Mouse (Mus musculus): ENCODE measurements around the gene Xaf1.
"Not testable (repeated sequence)": the region's sequence is repeated elsewhere in the genome, so short reads cannot be mapped to it uniquely, and the experiment has no call there.

The Xaf1 gene

GRCm38 (mm10) chr11:72311355-72312001 is 10.0 kb downstream of the Xaf1 start:
- no peak for DNase-seq (ENCODE audit: low read depth)

- no peak for DNase-seq (ENCODE audit: low read depth)
Observed at GRCm38 (mm10) chr11:72314151-72314895, 12.9 kb downstream of the Xaf1 start, which contains the start of gene Fbxo39. Gene Fbxo39, plus strand, starts transcription at chr11:72314444.

- DNase-seq (ENCODE audit: low read depth), result no peak
Observed at GRCm38 (mm10) chr11:72318026-72318425, 16.6 kb downstream of the Xaf1 start.

- no peak for DNase-seq (ENCODE audit: low read depth)
Observed at GRCm38 (mm10) chr11:72324431-72324830, 23.0 kb downstream of the Xaf1 start.

GRCm38 (mm10) chr11:72325701-72326100 is 24.3 kb downstream of the Xaf1 start:
- no peak for DNase-seq (ENCODE audit: low read depth)

DNA sequence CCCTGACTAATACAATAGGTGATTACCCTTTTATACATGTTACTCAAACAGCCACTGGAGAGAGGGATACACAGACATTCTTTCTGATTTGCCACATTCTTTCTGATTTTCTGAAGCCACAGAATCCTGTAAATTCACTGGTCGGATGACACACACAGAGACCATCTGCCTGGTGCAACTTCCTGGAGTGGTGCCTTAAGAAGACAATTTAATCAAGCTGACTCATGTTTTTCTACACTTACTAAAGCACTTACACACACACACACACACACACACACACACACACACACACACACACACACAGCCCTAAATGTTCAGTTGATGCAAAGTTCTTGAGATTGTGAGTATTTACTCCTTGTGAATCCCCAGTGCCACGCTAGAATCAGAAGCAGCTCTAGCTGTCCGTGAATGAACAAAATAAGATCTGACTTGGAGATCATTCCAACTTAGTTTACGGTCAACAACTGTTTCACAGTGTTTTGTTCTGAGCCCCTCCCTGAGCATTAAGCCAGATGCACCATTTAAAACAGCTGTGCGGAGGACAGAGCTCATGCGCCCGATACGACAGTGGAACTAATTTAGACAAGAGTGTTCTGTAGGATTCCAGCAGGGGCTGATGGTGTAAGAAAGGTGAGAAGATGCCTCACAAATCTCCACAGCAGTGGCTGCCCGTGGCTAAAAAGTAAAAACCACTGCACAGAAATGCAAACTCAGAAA is 31.7 kb downstream of the Xaf1 start:
- DNase-seq (ENCODE audit: low read depth), result peak; percentile 9

GRCm38 (mm10) chr11:72334653-72335052 is 33.2 kb downstream of the Xaf1 start:
- DNase-seq (ENCODE audit: low read depth), result no peak

DNA sequence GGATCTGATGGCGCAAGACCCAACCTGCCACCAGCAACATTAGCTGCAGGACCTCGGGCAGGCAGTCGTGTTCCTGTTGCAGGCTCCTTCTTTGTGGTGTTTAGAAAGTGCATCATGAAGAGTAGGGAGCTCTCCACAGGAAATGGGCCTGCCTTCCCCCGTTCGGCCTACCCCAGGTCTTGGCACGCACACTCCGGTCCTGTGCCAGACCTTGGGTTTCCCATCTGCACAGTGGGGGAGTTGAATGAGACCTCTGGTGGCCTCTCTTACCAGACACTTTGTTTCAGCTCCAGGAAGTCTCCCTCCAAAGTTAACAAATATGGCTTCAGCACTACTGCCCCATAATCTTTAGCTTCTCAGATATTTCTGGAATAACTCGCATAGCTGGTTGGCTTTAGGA is 35.3 kb downstream of the Xaf1 start:
- DNase-seq (ENCODE audit: low read depth), result no peak

DNA sequence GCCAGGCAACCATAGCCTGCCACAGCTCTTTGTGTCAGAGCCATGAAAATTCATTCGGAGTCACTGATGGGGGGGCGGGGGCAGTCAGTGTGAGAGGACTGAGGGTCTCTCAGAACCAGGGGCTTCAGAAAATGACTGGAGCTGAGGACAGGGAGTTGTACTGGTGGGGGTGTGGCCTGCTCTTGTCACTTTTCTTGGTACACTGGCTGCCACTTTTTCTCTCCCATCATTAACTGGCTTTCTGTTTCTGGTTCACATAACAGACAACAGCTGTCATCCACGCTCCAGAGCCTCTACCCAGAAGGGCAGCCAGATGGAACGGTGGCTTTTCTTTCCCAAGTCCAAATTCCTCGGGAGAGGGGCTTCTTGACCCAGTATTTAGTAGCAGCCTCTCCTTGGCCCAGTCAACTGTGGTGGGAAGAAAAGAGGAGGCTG is 37.0 kb downstream of the Xaf1 start:
- DNase-seq (ENCODE audit: low read depth), result no peak

- no peak for DNase-seq (ENCODE audit: low read depth)
Observed at GRCm38 (mm10) chr11:72339716-72340115, 38.3 kb downstream of the Xaf1 start.

DNA sequence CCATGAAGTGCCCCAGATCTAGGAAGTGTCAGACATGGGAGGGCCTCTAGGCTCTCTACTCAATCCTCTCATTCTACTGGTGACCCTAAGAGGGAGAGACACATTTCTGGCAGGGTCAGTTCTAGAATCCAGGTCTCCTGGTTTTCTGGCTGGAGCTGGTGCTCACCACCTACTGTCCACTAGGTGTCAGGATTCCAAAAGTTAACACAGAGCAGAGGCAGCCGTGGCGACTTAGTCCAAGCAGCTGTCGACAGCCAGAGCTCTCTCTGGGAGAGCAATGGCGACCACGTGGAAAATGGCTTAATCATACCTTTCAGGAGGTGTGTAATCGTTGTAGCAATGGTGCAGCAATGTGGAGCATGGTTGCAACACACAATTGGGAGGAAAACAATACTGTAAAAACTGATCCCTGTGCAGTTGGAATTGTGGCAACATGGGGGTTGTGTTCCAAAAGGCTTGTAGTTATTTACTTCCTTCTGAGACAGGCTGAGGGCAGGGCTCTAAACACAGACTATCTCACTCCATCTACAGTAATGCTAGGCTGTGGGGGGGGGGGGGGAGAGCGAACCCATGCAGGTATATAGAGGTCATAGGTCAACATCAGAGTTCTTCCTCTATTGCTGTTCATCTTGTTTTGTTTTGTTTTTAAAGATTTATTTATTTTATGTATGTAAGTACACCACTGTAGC is 41.3 kb downstream of the Xaf1 start:
- DNase-seq (ENCODE audit: low read depth), result peak; percentile 70

GRCm38 (mm10) chr11:72343238-72343625 is 41.8 kb downstream of the Xaf1 start:
- DNase-seq (ENCODE audit: low read depth), result not testable (repeated sequence)

DNA sequence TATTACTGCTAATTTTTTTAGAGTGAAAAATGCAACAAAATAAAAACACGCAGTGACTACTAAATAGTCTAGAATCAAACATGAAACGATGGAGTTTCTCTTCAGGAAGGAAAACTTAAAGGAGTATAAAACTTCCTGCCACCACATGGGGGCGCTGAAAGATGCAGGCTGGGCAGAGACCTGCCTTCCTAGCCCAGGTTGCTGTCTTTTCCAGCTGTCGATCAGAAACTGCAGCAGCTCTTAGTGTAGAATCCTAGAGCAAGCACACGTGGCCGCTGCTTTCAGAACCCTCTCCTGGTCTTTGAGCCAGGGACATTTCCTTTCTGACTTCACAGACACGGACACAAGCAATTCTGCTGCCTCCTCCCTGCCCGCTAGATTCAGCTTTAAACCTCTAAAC is 42.5 kb downstream of the Xaf1 start:
- no peak for DNase-seq (ENCODE audit: low read depth)

GRCm38 (mm10) chr11:72344486-72344885 is 43.1 kb downstream of the Xaf1 start:
- no peak for DNase-seq (ENCODE audit: low read depth)

GRCm38 (mm10) chr11:72348563-72348962 is 47.1 kb downstream of the Xaf1 start:
- DNase-seq (ENCODE audit: low read depth), result no peak

DNA sequence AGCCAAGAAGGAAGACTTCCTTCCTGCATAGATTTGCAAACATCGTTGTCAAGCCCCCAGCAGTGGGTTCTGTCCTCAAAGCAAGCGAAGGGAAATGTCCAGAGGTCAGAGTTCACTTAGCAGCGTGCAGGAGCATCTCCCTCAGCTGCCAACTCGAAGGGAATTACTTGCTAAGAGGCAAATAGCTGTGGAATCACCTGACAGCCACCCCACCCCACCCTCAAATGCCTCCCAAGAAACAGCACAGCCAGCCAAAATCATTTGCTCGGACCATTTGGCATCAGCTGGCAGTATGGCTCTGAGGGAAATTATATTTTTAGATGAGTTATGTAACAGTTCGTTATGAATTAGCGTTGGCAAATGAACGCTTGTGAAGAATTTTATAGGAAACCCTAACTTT is 47.6 kb downstream of the Xaf1 start:
- DNase-seq (ENCODE audit: low read depth), result no peak

GRCm38 (mm10) chr11:72349652-72350051 is 48.2 kb downstream of the Xaf1 start:
- DNase-seq (ENCODE audit: low read depth), result no peak

DNA sequence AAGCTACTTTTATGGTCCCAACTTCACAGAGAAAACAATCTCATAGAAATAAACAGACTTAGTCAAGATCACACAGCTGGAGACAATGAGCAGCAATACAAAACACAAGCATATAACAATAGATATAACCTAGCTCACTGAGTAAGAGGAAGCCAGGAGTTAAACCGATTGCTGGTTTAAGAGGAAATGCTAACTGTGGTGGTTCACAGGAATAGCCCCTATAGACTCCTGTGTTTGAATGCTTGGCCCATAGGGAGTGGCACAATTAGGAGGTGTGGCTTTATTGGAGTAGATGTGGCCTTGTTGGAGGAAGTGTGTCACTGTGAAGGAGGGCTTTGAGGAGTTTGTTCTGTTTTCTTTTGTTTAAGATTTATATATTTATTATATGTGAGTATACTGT is 50.8 kb downstream of the Xaf1 start:
- DNase-seq (ENCODE audit: low read depth), result no peak

GRCm38 (mm10) chr11:72353186-72353585 is 51.8 kb downstream of the Xaf1 start:
- no peak for DNase-seq (ENCODE audit: low read depth)

GRCm38 (mm10) chr11:72354971-72355728 is 53.7 kb downstream of the Xaf1 start:
- no peak for DNase-seq (ENCODE audit: low read depth)

All from fibroblast of lung, adult 2 months (primary cell).